9 mouse cellular contexts compared by ENCODE assay signal in the genomic region with DNA sequence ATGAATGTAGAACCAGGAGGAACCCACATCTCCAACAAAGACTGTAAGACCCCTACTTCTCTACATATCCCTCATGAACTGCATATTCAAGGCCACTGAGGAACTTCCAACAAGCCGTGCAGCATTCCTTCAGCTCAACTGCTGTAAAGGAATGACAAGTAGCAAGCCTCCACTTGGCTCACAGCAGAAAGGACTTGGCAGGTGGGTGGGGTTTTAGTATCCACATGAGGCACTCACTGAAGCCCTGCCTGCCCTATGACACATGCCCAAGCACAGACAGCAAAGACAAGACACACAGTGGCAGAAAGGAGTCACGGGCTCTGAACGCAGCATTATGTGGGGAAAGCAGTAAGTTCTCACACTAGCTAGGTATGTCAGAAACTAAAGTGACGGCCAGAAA. TPM values are rescaled to one million over a fixed set of nuclear protein-coding genes. Genes with fewer than 3 reads are reported as not detected.
DNase-seq lines count a peak whose midpoint lies in the region; ATAC-seq lines count a peak whose summit lies in the region.
"Had no signal": no experiment of that assay in that cellular context is flagged by ENCODE, and none has a peak within 500 bp of the region (broad histone marks: within the 10 kb centered on the region; RNA-seq: fewer than 3 reads in every experiment).

No protein-coding gene starts in this region.

- ATAC-seq in frontal cortex, adult (ENCODE audit: low TSS enrichment): no peak

- peak; percentile 44 for DNase-seq in R1 (ENCODE audit: low read depth, low spot score)
- peak; percentile 9 for DNase-seq in forelimb bud, embryonic 11.5 days (ENCODE audit: low read depth, low spot score)
- DNase-seq in heart, postnatal 25 days (ENCODE audit: low spot score): peak; percentile 29
- peak; percentile 71 for DNase-seq in lung, postnatal 10 days
- DNase-seq in cerebellum, postnatal 10 days: no peak
- no peak for DNase-seq in cerebellum, postnatal 36 days
- DNase-seq in right cerebral cortex, postnatal 36 days (ENCODE audit: low spot score in 2 of 2): no peak
- DNase-seq: right cerebral cortex, postnatal 25 days had no signal

- intact Hi-C loops in heart, postnatal 25 days (cut with DNase I): no loop called here

RNA-seq across cellular contexts. Expression of a gene that starts 30.7 kb away (rescaled TPM):
- total RNA-seq in heart, postnatal 25 days (2021): 10 to 100 TPM; 16.6 to 17.6 TPM

RNA-seq across cellular contexts. Expression of a gene that starts 46.2 kb away (rescaled TPM):
- under 1 TPM; 0.39 to 0.67 TPM for total RNA-seq in heart, postnatal 25 days (2021)

RNA-seq across cellular contexts. Expression of a gene that starts 58.0 kb away (rescaled TPM):
- total RNA-seq in heart, postnatal 25 days (2021): 100 to 1,000 TPM; 128 to 138 TPM

Comparison
In these comparisons a context has a peak if more than half of its experiments do, and no peak if none do; other contexts are left out.
1. DNase-seq: peak in R1 (single experiment), forelimb bud, embryonic 11.5 days (single experiment), heart, postnatal 25 days (single experiment) and lung, postnatal 10 days (single experiment); none in cerebellum, postnatal 10 days (0 of 2), cerebellum, postnatal 36 days (0 of 2) and right cerebral cortex, postnatal 36 days (0 of 2).